Mouse (Mus musculus) spleen, adult 12 weeks (tissue): ENCODE data around the gene Mfsd12.

Source experiments
- DNase-seq: peaks from one replicate; pipeline ENCODE4 v3.0.0; 2022; ENCODE audit warnings: low spot score

Mfsd12 gene

DNA sequence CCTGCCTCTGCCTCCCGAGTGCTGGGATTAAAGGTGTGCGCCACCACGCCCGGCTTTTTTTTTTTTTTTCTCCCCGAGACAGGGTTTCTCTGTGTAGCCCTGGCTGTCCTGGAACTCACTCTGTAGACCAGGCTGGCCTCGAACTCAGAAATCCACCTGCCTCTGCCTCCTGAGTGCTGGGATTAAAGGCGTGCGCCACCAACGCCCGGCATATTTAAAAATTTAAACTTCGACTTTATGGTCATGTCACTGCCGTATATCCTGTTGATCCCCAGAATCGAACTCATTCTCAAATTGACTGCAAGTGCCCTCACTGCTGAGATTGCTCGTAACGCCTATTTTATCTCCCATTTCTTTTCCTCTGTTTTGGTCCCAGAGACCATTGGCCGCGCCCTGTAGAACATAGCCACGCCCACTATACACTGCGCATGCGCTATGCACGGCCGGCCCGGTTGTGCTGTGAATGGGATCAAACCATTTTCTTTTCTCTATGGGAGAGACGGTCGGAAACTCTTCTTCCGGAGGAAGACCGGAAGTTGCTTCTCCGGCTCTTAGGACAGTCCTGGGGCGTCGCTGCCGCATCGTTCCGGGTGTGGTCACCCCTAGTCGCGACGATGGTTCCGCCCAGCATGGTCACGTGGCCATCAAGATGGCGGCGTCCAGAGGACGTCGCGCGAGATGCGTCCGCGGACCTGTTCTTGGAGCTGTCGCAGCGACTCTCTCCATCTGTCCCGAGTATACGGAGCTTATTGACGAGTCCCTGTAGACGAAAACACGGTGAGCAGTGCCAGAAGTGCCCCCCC is 26.7 kb downstream of the Mfsd12 start, which contains the start of the genes Dohh and Gm48551:
TSS of gene Dohh (plus strand) at position 627 of the 803 bp plus-strand sequence.
TSS of gene Gm48551 (plus strand) at position 665 of the 803 bp plus-strand sequence.
- DNase-seq: peak; percentile 99

DNA sequence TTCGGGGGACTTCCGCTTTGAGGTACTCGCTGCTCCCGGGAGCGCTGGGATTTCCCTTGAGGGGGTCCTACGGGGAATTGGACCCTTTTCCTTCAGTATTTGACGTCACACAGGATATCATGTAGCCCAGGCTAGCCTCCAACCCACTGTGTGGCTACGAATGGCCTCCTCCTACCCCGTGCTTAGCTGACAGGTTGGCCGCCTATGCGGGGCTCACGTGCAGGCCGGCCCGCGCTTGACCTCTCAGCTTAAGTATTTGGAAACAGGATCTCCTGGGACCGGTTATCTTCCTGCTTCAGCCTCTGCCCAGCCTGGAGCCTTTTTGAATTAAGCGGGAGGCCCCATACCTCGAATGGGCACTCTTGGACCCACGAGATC is 27.3 kb downstream of the Mfsd12 start:
- no peak for DNase-seq

DNA sequence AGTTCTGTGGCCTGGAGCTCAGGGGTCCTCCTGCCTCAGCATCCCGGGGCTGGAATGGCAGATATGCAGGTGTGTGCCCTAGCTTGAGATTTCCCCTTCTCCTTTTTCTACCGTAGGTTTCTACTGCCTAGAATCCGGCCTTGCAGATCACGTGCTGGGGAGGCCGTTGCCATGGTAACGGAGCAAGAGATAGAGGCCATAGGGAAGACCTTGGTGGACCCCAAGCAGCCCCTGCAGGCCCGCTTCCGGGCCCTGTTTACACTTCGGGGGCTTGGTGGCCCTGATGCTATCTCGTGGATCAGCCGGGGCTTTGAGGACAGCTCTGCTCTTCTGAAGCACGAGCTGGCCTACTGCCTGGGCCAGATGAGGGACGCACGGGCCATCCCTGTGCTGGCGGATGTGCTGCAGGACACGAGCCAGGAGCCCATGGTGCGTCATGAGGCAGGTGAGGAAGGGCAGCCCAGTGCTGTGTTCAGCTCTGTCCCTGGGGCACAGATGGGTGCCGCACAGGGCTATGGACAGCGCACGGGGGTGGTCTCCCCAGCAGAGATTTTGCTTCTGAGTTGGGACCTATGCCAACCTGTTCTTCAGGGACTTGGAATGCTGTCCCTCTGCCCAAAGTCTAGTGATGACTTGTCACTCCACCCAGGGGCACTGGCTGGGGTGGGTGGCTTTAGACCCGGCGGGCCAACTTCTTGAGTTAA is 28.5 kb downstream of the Mfsd12 start:
- no peak for DNase-seq

DNA sequence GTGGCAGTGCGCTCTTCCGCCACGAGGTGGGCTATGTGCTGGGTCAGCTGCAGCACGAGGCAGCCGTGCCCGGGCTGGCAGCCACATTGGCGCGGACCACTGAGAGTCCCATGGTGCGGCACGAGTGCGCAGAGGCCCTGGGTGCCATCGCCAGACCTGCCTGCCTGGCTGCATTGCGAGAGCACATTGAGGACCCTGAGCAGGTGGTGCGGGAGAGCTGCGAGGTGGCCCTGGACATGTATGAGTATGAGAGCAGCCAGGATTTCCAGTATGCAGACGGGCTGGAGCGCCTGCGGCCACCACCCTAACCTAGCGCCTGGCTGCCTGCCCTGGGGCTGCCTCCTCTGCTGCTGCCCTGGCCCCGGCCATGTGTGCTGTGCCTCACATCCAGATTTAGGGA is 30.4 kb downstream of the Mfsd12 start:
- no peak for DNase-seq

DNA sequence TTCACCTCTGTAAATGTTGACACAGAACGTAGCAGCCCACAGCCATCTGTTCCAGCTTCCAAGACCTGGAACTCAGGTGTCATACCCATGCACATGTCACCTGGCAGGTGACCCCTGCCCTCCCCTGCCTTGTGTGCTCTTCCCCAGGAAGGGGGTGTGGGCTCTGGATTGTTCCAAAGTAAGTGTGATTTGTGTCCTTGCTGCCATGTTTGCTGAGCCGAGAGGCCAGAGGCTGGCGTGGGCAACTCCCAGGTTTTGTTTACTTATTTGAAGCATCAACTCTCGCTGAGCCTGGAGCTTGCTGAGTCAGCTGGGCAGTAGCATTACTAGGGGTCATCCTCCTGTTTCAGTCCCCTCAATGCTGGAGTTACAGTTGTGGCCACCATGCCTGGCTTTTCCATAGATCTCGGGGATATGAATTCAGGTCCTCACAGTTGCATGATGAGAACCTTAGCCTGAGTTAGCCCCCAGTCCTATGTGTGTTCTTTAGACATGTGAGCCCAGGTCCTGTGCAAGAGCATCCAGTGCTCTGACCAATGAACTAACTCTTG is 31.3 kb downstream of the Mfsd12 start, which contains the start of gene Gm48552:
TSS of gene Gm48552 (plus strand) at position 501 of the 551 bp plus-strand sequence.
- DNase-seq: no peak

DNA sequence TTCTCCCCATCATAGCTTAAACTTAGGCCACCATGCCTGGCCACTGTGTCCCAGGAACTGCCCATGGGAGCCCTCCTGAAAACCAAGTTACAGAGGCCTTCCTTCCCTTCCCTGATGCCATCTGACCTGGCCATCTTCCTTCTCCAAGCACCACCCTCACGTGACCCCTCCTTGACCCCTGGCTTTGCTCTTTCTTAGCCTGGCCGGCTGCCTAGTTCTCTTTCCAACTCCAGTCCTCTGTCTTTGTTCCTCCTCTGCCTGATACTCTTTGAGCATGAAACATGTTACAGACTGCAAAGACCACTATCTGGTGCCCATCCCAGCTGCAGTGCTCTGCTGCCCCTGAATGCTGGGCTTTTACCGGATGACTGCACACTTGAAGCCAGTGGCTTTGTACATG is 32.1 kb downstream of the Mfsd12 start:
- DNase-seq: no peak

DNA sequence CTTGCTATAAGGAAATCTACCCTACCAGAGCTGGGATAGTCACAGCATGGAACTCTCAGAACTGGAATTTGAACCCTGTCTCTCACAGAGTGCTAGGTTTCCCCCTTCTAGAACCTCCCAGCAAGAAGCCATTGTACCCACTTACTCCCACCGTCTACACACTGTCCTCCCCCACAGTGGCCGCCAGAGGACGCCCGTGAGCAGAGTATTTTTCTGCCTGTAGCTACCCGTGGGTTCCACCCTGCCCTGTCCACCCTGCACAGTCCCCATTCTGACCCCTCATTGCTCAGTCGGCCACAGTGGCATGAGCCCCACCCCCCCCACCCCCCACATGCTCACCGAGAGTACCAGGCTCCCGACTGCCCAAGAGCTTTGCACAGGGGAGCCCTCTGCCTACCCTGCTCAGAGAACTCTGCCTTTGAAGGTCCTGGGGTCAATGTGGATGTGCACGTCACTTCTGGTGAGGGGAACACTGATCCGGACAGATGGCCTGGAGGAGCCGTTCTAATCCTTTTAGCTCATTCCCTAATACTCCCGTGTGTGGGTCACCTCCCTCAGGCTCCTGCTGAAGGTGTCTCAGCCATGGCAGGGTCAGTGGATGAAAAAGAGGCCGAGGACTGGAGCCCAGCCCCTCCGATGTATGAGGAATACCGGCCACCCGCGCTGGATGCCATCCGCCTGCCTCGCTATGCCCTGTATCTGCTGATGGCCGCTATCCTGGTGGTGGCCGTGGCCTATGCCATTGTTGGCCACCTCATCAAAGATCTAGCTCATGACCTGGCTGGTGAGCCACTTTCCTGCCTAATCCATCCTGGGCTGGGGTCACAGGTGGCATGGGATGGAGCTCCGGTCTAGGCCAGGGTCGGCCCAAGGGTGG is 32.7 kb downstream of the Mfsd12 start:
- peak; percentile 67 for DNase-seq

DNA sequence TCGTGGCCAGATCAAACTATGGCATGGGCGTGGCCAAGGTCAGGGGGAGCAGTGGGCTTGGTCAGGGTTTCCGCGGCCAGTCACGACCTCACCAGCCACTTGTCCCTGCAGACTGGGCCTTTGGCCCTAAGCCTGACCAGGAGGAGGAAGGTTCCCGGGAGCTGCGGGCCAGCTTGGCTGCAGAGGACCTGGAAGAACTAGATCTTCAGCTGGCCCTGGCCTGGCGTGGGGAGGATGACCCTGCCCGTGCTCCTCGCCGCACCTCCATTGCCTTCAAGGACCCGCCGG is 33.3 kb downstream of the Mfsd12 start:
- DNase-seq: no peak

DNA sequence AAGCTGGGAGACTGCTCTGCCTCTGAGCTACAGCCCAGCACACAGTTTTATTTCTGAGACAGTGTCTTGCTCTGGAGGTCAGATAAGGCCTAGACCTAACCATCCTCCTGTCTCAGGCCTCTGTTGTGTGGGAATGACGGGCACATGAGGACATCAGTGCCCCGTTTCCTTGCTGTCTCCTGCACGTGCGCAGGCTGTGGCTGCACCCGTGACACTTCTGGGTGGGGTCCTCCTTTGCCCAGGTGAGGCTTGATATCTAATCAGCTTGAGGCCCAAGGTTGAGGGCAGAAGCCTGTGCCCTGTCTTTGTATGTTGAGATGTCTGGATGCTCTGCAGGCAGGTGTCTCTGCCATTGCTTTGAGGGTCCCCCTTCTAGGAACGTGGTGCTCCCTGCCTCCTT is 35.0 kb downstream of the Mfsd12 start:
- no peak for DNase-seq

DNA sequence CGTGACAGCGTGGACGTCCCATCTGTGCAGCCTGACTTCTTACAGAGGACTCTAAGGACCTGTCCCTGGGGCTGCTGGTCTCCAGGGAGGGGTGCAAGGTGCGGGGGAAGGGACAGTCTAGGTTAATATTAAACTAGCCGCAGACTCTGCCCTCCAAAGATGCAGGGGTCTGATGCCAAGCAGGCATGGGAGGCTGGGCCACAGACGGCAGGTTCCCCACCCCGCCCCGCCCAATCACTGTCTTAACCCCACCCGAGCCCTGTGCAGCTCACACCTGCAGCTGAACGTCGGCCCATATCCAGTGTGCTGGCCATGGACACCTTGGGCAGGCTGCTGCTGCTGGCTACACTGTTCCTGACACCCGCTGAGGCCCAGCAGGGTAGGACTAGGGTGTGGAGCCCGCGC is 35.5 kb downstream of the Mfsd12 start, which contains the start of gene Smim24:
TSS of gene Smim24 (plus strand) at position 271 of the 405 bp plus-strand sequence.
- no peak for DNase-seq

DNA sequence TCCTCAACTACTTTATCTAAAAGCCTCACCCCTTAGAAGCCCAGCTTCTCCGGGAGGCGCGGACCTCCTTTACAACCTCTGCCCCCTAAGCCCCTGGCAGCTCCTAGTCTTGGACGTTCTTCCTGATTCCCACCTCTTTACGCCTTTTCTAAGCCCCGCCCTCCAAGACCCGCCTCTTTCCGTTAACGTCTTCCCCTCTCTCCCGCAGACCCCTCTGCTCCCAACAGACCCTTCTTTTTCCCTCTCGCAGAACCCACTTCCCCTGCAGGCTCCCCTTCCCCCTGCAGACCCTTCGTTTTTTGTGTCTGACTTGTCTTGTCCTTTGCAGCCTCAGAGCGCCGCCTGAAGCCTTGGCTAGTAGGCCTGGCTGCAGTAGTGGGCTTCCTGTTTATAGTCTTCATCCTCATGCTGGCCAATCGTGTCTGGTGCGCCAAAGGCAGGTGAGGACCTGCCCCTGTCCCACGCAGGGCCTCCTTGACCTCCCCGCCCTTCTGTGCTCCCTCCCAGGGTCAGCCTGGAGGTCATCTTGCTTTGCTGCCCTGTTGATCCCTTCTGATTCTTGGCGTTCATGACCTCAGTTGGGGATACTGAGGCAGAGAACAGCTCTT is 36.3 kb downstream of the Mfsd12 start:
- no peak for DNase-seq

DNA sequence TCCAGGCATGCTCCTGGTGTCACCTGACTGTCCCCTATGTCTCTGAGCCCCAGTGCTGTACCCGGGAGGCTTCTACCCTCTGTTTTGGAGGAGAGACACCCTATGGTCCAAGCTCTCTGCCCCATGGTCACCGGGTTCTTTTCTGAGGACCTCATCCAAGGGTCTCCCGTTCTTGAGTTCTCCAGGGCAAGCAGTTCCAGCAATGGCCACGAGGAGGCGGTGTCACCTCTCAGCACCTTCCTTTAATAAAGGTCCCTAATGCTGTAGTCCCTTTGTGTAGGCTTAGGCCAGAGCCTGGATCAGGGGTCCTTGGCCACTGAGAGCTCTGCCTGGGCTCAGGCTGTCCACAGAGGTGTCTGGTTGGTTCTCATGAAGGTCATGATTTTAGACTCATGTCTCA is 37.8 kb downstream of the Mfsd12 start:
- peak; percentile 62 for DNase-seq

DNA sequence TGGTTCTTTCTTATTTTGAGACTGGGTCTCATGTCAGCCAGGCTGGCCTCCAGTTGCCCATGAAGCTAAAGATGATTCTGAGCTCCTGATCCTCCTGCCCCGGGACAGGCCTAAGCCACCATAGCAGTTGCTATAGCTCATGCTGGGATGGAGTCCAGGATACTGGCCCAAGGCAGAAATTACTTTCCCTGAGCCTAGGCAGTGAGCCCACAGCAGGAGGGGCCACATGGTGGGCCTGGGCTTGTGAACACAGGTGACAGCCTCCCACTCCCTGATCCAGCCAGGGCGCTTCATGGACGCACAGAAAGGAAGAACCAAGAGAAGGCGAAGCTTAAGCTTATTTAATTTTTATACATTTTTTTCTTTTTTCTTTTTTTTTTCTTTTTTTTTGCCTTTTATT is 38.6 kb downstream of the Mfsd12 start:
- no peak for DNase-seq

DNA sequence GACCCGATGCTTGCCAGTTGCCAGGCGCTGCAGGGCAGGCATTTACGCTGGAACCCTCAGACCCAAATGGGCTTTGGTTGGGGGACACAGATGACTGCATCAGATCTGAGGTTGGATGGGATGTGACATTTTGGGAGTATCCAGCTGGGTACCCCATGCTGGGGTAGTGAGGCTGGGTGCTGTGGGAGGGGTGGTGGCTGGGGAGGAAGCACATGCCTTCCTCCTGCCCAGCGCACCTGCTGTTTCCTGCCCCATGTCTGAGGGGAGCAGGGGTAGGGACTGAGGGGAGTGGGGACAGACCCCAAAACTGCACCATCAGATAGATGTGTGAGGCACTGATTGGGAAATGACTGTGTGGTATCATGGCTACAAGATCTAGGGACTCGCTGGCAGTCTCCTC is 39.5 kb downstream of the Mfsd12 start:
- no peak for DNase-seq

DNA sequence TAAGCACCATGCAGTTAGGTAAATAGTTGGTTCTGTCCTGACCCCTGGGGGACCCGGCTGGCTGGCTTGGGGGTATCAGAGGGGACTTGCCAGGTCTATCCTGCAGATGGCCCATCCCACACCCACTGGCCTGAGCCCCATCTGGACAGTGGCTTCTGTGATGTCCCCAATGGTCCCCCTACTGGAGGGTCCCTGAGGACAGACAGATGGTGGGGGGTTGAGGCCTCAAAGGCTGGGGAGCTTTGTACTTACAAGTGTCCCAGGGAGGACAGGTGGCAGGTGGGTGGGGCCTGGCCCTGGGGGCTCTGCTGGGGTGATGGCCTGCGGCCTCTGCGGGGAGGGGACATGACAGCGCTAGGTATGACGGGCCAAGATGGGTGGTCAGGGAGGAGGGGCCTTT is 42.0 kb downstream of the Mfsd12 start:
- no peak for DNase-seq

DNA sequence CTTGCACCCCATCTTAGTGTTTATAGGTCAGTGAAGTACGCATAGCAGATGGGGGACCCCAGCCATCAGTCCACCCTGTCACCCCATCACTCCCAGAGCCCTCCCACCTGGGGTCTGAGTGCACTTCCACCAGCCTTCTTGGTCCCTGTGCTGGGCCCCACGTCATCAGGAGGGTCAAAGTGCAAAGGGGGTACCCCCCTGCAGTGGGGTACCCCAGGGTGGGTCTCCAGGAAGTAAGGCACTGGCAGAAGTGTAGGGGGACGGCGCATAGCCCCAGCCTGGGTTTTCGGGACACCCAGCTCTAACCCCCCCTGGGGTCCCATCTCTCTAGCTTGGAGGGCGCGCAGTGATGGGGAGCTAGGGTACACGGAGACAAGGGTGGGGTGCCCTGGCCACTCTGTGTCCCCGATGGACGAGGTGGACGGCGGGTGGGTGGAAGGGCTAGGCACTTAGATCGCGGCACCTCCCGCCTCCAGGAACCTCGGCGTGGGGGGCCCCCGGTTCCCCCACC is 42.6 kb downstream of the Mfsd12 start:
- no peak for DNase-seq

DNA sequence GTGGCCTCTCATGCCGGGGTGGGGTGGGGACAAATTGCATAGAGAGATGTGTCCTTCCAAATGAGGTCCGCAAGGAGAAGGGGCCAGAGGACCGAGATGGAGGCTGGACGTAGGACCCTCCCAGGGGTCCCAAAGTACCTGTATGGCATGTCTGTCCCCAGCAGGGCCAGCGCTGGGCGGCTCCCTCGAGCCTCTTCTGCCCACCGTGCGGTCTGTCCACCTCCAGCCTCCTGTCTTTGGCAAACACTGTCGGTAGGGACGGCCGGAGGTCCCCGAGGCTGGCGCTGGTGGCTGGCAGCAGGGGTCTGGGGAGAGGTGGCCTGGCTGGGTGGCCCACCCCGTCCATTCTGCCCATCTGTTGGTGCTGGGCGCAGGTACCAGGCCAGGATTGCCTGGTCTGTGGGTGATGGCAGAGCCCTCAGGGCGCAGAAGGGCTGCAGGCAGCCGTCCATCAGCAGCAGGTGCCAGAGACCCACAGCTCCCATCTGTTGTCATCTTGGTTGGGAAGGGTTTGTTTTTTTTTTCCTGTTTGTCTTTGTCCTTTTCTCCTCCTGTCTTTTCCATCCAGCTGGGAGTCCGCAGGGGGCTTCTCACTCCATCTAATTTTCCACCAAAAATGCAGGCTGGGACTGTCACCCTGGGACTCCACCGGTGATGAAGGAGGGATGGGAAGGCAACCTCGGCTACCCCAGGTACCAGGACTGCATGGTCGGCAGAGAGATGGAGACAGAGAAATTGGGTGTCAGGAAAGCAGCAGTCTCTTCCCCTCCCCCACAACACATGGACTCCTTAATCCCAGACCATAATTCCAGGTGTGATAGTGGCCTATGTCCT is 43.3 kb downstream of the Mfsd12 start:
- no peak for DNase-seq

DNA sequence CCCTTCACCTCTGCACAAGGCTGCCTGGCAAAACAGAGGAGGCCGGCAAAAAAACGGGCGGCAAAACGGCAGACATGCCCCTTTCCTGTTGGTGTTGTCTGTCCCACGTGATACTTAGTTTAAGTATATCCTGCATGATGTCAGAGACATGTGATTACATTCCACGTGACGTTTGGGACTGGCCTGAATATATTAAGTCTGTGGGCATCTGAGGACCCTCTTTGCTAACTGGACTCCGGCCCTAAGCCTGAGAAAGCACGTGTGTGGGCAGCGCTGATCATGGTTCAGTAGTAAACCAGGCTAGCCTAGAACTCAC is 43.9 kb downstream of the Mfsd12 start:
- DNase-seq: no peak

DNA sequence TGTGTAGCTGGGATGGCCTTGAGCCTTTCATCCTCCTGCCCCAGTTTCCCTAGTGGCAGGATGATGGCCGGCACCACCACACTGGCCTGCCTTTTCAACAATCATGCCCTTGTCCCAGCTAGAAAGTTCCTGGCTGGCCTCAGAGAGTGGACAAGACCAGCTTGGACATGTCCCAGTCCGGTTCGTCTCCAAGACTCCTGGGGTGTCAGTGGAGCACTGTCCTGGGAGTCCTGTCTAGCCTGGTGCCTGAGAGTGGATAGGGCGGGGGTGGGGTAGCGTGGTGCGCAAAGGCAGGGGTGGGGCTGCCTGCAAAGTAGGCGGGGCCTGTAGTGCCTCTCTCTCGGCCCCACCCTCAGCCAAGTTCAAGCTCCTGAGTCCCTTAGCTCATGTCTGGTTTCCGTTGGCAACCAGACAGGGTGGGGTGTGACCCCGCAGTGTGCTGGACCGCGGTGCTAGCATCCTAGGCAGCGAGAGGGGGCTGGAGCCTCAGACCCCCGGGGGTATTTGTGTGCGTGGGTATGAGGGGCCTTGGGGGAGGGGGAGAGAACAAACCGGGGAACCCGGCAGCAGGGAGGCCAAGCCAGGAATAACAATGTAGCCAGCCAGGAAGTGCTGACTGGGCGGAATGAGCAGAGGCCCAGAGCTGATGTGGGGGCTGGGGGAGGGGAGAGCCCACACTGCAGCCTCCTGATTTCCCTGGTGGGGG is 44.4 kb downstream of the Mfsd12 start:
- DNase-seq: no peak

DNA sequence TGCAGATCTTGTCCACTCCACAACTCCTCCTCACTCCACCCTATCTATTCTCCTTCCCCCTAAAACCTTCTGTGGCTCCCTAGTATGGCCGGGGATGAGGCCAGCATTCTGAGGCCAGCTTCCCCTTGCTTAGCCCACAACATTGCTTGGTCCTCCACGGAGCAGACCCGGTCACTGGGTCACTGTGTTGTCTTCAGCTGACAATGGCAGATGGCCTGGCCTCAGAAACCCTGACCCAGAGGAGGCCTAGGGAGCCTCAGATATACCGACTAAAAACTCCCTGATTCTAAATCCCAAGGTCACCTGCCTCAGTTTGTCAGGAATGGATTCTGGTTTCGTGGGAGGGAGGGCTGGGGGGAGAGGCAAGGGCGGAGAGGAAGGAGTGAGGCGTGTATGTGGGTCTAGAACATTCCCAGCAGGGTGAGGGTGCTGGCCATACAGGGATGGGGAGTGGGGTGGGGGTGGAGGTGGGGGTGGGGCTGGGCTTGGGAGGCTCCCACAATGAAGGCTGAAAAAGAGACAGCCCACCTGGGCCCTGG is 45.0 kb downstream of the Mfsd12 start:
- DNase-seq: no peak
